Mouse (Mus musculus) liver, embryonic 14 days (tissue): ENCODE data around the gene Zfp46. TPM values are rescaled to one million over a fixed set of nuclear protein-coding genes. Genes with fewer than 3 reads are reported as not detected.

Experiments used
- polyA plus RNA-seq: library from polyadenylated mRNA; depleted of rRNA; stranded (reverse); fragments of >200 nt; gene quantifications from 2 replicates; pipeline ENCODE4 v1.2.3, GENCODE M21; 2012; rRNA removed

Gene Zfp46
- 2.7 and 2.8 TPM in 2 replicates for polyA plus RNA-seq

DNA sequence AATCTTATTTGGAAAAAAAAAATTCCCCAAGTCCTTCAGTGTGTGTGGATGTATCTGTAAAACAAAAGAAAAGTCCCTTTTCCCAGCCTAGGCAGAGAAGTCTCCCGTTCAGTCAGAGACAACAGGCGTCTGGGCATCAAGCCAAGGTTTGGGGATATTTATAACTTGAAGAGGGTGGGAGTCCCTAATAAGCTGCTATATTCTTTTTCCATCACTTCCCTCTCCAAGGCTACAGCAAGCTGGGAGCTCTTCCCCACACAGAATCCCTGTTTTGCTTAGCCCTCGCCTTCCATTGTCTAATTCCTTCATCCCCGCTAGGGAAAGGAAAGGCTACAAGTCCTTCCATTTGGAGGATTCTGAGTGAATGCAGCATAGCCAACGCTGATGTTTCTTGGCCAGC, at the start of gene Zfp46:
Gene Zfp46 (plus strand): TSS at position 229 of the 400 bp plus-strand sequence.

GRCm38 (mm10) chr4:136247729-136248463, 36.6 kb upstream of the Zfp46 start, which contains the start of gene Tcea3:
TSS of gene Tcea3 (plus strand) at chr4:136247729.

DNA sequence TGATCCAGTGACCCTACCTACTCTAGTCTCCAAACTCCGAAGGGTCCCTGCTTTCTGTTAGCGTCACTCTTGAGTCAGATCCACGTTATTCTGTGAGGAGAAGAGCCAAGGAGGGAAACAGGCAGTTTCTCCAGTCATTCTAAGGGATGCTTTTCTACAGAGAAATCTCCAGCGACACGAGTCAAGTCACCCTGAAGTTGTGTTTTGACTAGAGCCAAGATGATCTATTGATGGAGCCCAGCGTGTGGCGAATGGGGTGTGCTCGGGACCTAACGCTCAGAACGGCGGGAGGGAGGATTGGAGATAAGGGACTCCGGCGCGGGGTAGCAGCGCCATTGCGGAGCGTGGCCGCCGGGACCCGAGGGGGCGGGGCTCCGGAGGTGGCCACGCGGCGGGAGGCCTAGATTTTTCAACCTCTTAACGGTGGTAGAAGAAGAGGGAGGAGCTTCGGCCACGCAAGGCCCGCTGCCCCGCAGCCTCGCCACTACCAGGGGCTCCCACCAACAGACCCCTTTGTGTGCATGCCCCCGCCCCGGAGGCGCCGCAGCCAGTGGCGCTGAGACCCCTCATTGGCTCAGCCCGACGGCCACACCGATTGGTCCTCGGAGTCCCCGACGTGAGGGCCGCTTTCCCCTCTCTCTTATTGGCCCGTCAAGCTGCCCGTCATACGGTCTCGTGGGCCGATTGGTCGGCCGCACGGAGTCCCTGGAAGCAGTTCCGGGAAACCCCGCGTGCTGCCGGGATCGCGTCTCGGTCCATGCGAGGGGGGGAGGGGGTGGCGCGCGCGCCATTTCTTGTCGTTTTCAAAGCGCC, 26.0 kb downstream of the Zfp46 start, which contains the start of gene Hnrnpr:
Gene Hnrnpr (plus strand): TSS at position 714 of the 813 bp plus-strand sequence.

Other genes with a start within 250 kb of the Zfp46 start
- gene Rpl11, start 231.3 kb upstream of the Zfp46 start, polyA plus RNA-seq = 859 and 885 TPM in 2 replicates
- 18.2 and 22.3 TPM in 2 replicates for gene Id3, start 141.2 kb upstream of the Zfp46 start, polyA plus RNA-seq
- gene E2f2, start 112.3 kb upstream of the Zfp46 start, polyA plus RNA-seq = 35.3 and 43.7 TPM in 2 replicates
- gene Asap3, start 78.3 kb upstream of the Zfp46 start, polyA plus RNA-seq = 1.2 and 1.3 TPM in 2 replicates
- gene Tcea3, start 37.0 kb upstream of the Zfp46 start, polyA plus RNA-seq = 3.8 and 5.2 TPM in 2 replicates
- gene Hnrnpr, start 26.3 kb downstream of the Zfp46 start, polyA plus RNA-seq = 46.6 and 49.4 TPM in 2 replicates
- gene Htr1d, start 138.8 kb downstream of the Zfp46 start, polyA plus RNA-seq = 0.01 TPM in 1 of 2 replicates, not detected in the other
- gene 6030445D17Rik, start 177.6 kb downstream of the Zfp46 start, polyA plus RNA-seq = 0.08 TPM in 2 replicates
- gene Luzp1, start 185.1 kb downstream of the Zfp46 start, polyA plus RNA-seq = 1.8 and 2.2 TPM in 2 replicates